Mouse (Mus musculus) induced T-regulatory cell, adult 2 months (primary cell): ENCODE data around the gene Med12l.
"Not testable (repeated sequence)": the region's sequence is repeated elsewhere in the genome, so short reads cannot be mapped to it uniquely, and the experiment has no call there.

ENCODE experiments used
- DNase-seq: peaks from one replicate; pipeline ENCODE4 v3.0.0-alpha.2; 2012; ENCODE audit warnings: low read depth

Med12l gene

DNA sequence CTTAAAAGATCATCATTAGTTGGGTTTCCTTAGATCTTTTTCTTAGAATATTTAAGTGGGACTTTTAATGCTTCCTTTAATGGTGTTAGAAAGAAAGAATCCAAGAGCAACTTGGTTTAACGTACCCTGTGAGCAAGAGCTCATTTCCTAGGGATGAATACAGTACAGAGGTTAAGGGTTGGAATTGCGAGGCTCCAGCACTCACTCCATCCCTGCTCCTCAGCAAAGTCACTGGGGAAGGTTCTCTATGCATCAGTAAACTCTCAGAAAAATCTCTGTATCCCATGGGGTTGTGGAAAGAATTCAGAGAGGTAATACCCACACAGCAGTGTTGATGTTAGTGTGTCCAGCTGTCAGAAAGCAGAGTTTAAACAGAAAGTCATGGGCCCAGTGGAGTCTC, 134.5 kb downstream of the Med12l start:
- DNase-seq = no peak

GRCm38 (mm10) chr3:59140941-59141340, 135.3 kb downstream of the Med12l start:
- not testable (repeated sequence) for DNase-seq

DNA sequence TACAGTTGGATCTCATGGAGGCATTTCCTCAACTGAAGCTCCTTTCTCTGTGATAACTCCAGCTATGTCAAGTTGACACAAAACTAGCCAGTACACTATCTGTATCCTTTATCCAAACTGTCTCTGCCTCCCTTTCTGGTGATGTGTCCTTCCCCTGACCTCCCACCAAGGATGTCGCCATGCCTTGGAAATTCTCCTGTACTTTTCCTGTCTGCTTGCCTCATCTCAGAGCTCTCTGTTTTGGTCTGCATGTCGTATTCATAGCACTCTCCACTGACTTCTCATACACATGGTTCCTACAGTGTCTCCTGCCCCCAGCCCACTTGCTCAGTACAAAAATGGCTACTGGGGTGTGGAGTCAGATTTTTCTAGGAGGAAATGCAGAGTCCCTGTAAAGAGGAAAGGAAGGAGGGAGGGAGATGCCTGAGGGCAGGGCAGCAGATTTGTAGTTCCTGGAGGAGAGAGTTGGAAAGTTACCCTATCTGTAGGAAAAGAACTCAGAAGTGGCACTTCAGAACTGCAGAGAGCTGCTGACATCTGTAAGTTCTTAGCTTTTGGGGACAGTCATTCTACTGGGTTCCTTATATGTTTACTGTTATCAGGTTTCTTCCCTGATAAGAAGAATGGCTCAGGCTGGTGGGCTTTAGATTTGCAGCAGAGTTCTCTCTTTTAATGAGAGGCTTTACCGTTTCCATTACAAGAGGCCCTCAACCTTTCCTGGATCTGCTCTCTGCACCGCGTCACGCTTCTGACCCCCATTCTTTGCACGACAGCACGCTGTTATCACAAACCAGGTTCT, 136.1 kb downstream of the Med12l start:
- no peak for DNase-seq

DNA sequence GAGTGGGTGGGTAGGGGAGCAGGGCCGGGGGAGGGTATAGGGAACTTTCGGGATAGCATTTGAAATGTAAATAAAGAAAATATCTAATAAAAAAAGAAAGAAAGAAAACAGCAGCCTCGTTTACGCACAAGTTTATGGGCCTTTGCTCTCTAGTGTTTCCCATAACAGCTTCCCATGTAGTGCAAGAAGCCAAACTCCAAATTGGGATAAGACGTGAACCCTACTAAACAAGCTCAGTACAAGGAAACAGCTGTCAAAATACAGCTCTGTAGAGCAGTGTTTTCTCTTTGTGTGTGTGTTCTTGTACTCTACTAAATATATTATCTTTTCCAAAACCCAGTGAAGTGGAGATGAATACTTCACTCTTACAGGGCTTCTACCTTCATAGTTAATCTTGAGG, 139.6 kb downstream of the Med12l start:
- no peak for DNase-seq

GRCm38 (mm10) chr3:59149646-59150045, 144.0 kb downstream of the Med12l start:
- no peak for DNase-seq

DNA sequence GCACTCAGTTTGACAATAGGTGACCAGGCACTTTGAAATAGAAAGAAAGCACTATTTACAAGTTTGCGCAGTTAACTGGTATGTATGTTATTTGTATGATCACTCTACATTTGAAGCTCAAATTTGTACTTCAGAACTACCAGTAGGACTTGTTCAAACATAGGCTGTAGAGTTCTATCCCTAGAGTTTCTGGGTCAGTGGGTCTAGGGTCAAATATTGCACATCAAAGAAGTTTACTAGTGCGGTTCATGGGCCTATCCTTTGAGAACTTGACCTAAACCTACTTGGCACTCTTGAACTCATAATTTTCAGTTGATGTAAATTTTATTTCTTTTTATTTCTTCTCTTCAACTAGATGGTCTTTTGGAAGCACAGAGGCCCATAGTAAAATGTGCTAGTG, 145.0 kb downstream of the Med12l start:
- DNase-seq = no peak

GRCm38 (mm10) chr3:59153424-59153823, 147.8 kb downstream of the Med12l start, which contains the start of gene P2ry14:
Gene P2ry14 (minus strand): TSS chr3:59153618.
- DNase-seq = no peak

GRCm38 (mm10) chr3:59154888-59155287, 149.3 kb downstream of the Med12l start:
- no peak for DNase-seq

DNA sequence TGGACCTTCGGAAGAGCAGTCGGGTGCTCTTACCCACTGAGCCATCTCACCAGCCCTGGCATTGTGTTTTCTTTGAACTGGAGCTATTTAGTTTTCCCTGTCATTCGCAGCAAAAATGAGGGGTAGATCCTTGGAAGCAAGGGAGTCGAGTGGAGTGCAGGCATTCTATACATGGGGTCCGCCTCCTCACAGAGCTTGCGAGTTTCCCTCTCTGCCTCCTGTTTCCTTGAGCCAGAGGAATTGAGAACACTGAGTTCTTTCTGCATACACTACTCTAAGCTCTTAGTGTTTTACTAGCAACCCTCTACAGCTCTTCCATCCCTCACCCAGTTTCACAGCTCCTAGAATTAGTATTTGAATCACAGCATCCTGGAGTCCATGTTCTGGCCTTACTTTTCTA, 149.8 kb downstream of the Med12l start:
- DNase-seq = no peak

DNA sequence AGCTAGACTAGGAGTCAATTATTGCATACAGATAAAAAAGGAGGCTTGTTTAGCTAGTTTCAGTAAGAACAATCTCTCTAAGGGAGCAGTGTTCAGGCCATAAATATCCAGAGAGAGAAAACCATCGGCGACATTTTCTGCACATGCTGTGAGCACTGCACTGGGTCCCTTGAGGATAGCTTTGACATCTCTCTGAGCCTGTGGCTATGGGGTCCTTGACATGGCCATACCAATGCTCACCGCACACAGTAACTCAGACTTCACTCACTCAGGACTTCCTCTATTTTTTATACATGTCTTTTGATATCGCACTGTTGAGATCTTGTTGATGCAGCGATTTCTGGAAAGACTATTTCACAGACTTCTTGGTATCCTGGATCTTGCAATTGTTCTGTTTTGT, 151.4 kb downstream of the Med12l start:
- DNase-seq = no peak

DNA sequence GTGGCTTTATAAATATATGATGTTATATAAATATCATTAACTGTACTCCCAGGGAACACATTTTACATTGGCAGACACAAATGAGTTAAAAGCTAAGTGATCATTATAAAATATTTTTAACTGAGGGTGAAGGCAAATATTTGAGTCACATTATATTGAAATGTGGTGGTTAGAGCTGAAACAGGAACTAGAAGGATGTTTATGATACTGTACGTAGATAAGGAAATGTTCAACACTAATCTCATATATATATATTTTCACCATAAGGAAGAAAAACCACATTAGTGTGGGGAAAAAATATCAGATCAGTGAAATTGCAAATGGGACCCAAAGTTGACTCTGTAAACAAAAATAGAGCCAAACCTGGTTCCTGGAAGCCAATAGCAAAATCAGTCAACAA, 154.8 kb downstream of the Med12l start:
- DNase-seq = no peak

GRCm38 (mm10) chr3:59167417-59168054, 161.9 kb downstream of the Med12l start:
- no peak for DNase-seq

DNA sequence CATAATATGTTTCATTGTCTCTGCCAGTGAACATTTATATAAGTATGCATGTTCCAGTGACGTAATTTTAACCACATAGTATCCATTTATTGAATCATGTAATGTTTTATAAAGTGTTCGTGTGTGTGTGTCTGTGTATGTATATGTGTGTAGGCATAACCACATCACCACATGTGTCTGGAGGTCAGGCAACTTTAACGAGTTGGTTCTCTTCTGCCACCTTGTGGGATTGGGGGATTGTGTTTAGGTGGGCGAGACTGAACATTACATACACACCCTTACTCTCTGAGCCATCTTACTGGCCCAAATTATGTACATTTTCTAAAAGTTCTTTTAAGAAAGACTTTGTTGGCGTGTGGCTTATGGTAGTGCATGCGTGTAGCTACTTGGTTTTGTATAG, 162.9 kb downstream of the Med12l start:
- DNase-seq = peak; percentile 22

DNA sequence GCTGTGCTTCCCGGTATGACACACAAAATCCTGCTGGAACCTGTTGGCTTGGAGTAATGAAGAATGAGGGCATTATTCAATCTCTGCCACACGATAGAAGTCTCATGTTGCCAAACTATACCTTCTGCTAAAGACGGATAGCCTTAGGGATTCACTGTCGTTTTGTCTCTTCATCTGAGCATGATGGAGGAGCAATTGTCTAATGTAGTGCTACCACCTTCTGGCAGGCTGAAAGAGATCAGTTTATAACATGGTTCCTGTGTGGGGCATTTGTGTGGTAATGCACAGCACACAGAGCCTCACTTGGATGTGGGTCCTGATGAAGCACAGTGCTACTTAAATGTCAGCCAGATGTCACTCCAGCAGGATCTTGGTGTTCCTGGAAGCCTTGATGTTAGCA, 163.6 kb downstream of the Med12l start:
- DNase-seq = peak; percentile 16

- DNase-seq = no peak
Measured at GRCm38 (mm10) chr3:59169921-59170627, 164.4 kb downstream of the Med12l start.

GRCm38 (mm10) chr3:59174426-59175154, 169.0 kb downstream of the Med12l start:
- DNase-seq = peak; percentile 10

GRCm38 (mm10) chr3:59175234-59175633, 169.6 kb downstream of the Med12l start:
- DNase-seq = peak; percentile 71

- DNase-seq = no peak
Measured at GRCm38 (mm10) chr3:59176871-59177270, 171.2 kb downstream of the Med12l start.

GRCm38 (mm10) chr3:59181134-59181533, 175.5 kb downstream of the Med12l start:
- no peak for DNase-seq

DNA sequence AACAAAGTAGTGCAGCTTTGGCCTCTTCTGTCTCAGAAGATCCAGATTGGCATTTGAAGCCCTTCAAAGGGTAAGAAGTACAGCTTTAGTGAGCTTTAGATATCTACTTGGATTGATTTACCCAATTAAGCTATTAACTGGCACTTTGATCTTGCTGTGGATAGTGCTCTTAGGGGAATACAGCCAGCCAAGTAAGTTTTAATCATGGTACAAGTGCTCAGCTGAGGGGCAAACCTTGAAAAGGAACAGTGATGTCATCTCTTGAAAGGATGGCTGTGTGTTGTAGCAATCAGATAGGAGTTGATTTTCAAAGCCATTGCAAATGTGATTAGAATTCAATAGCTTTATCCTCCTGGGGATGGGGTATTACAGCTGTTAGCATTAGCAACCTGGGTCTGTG, 176.5 kb downstream of the Med12l start:
- no peak for DNase-seq

GRCm38 (mm10) chr3:59185662-59186061, 180.0 kb downstream of the Med12l start:
- DNase-seq = no peak

- DNase-seq = no peak
Measured at GRCm38 (mm10) chr3:59187336-59187735, 181.7 kb downstream of the Med12l start.
